Mouse (Mus musculus) heart, embryonic 12.5 days (tissue): ENCODE data around the gene Aox2. TPM values are rescaled to one million over a fixed set of nuclear protein-coding genes. Genes with fewer than 3 reads are reported as not detected.

ENCODE experiments used
- ATAC-seq: fragments of 200-750 bp; cut with Nextera tagmentation; 2 replicates; pipeline ENCODE4 v1.8.0; 2017; ENCODE audit warnings: moderate TSS enrichment, moderate library complexity; ENCODE audit not compliant: insufficient number of reproducible peaks, low FRiP score
- H3K27ac ChIP-seq: fragments of 300-500 bp; sonication (generic); 2 replicates; pipeline ENCODE4 v1.5.1; 2016; ENCODE audit warnings: mild to moderate bottlenecking, moderate library complexity; ENCODE audit not compliant: poor library complexity, severe bottlenecking
- H3K27me3 ChIP-seq: fragments of 300-500 bp; sonication (generic); replicated peaks from 2 replicates; pipeline ENCODE4 v1.6.1; 2016; ENCODE audit warnings: mild to moderate bottlenecking, moderate library complexity
- H3K36me3 ChIP-seq: fragments of 300-500 bp; sonication (generic); 2 replicates; pipeline ENCODE4 v1.6.1; 2016; ENCODE audit warnings: mild to moderate bottlenecking, moderate library complexity
- H3K4me1 ChIP-seq: fragments of 300-500 bp; sonication (generic); replicated peaks from 2 replicates; pipeline ENCODE4 v1.6.1; 2016; ENCODE audit warnings: mild to moderate bottlenecking
- H3K4me2 ChIP-seq: fragments of 300-500 bp; sonication (generic); 2 replicates; pipeline ENCODE4 v1.6.1; 2016; ENCODE audit warnings: mild to moderate bottlenecking, moderate library complexity
- H3K4me3 ChIP-seq: fragments of 300-500 bp; sonication (generic); 2 replicates; pipeline ENCODE4 v1.5.1; 2016; ENCODE audit warnings: mild to moderate bottlenecking
- H3K9ac ChIP-seq: fragments of 300-500 bp; sonication (generic); 2 replicates; pipeline ENCODE4 v1.6.1; 2016; ENCODE audit warnings: mild to moderate bottlenecking, moderate library complexity
- H3K9me3 ChIP-seq: fragments of 300-500 bp; sonication (generic); replicated peaks from 2 replicates; pipeline ENCODE4 v1.6.1; 2016; ENCODE audit warnings: mild to moderate bottlenecking, moderate library complexity
- WGBS: fragments of 180-500 bp; shearing (Covaris S2); methylation state at CpG from one replicate; pipeline ENCODE4 v1.1.7; 2016; 5-methylcytosine and 5-hydroxymethylcytosine counted together
- polyA plus RNA-seq: library from polyadenylated mRNA; unstranded; fragments of >200 nt; fragmentation: Nextera tagmentation; extraction: Ambion mirVana; gene quantifications from 2 replicates; pipeline ENCODE4 v1.2.1, GENCODE M21; 2016

Aox2 gene
- polyA plus RNA-seq, 1 experiment from 2014 or later, result not detected

GRCm38 (mm10) chr1:58289863-58290469 is 11.8 kb downstream of the Aox2 start:
- Histone ChIP-seq H3K4me3 (no peak overlapping the region; the same call in 1 of the 2 replicates), H3K9me3 (no peaks in the 10 kb centered on the region), H3K9ac (no peak overlapping the region), H3K36me3 (no peaks in the 10 kb centered on the region), H3K4me1 (peaks cover 8% of the 10 kb centered on the region; the same call in 1 of the 2 replicates), H3K27me3 (peaks cover 13% of the 10 kb centered on the region; the same call in 1 of the 2 replicates), H3K27ac (no peak overlapping the region), H3K4me2 (peak overlapping the region; percentile 39)
- WGBS, result 33% methylated on average over 16 of the region's 16 CpGs
- no peak for ATAC-seq

- Histone ChIP-seq H3K4me1 (peaks cover 8% of the 10 kb centered on the region; the same call in 1 of the 2 replicates), H3K27me3 (peaks cover 9% of the 10 kb centered on the region; the same call in 1 of the 2 replicates), H3K27ac (no peak overlapping the region), H3K4me2 (no peak overlapping the region), H3K9ac (no peak overlapping the region), H3K4me3 (no peak overlapping the region), H3K9me3 (no peaks in the 10 kb centered on the region), H3K36me3 (no peaks in the 10 kb centered on the region)
- 48% methylated on average over 13 of the region's 13 CpGs for WGBS
- no peak for ATAC-seq
These were observed 13.5 kb downstream of the Aox2 start for GRCm38 (mm10) chr1:58291394-58292300.

- no peak overlapping the region for H3K27ac ChIP-seq
- H3K4me1 ChIP-seq, result peaks cover 8% of the 10 kb centered on the region; the same call in 1 of the 2 replicates
- no peak overlapping the region for H3K4me3 ChIP-seq
- H3K9ac ChIP-seq, result no peak overlapping the region
- no peaks in the 10 kb centered on the region for H3K36me3 ChIP-seq
- no peak for ATAC-seq
- H3K4me2 ChIP-seq, result no peak overlapping the region
- H3K27me3 ChIP-seq, result no peaks in the 10 kb centered on the region
- no peaks in the 10 kb centered on the region for H3K9me3 ChIP-seq
- WGBS, result 72% methylated on average over 5 of the region's 5 CpGs
These were observed 16.6 kb downstream of the Aox2 start for GRCm38 (mm10) chr1:58294730-58295129.

GRCm38 (mm10) chr1:58296278-58296677 is 18.2 kb downstream of the Aox2 start:
- H3K27ac ChIP-seq, result no peak overlapping the region
- H3K4me3 ChIP-seq, result no peak overlapping the region
- H3K27me3 ChIP-seq, result no peaks in the 10 kb centered on the region
- no peaks in the 10 kb centered on the region for H3K36me3 ChIP-seq
- H3K4me1 ChIP-seq, result 0 out of 2 replicates have a peak, but pooled peaks cover 8% of the 10 kb centered on the region
- 5% methylated on average over 7 of the region's 7 CpGs for WGBS
- no peak for ATAC-seq
- no peaks in the 10 kb centered on the region for H3K9me3 ChIP-seq
- no peak overlapping the region for H3K9ac ChIP-seq
- no peak overlapping the region for H3K4me2 ChIP-seq

GRCm38 (mm10) chr1:58296821-58297220 is 18.7 kb downstream of the Aox2 start:
- ATAC-seq, result no peak
- Histone ChIP-seq H3K36me3 (no peaks in the 10 kb centered on the region), H3K27me3 (no peaks in the 10 kb centered on the region), H3K9ac (no peak overlapping the region), H3K4me1 (0 out of 2 replicates have a peak, but pooled peaks cover 6% of the 10 kb centered on the region), H3K4me3 (no peak overlapping the region), H3K4me2 (no peak overlapping the region), H3K27ac (no peak overlapping the region), H3K9me3 (no peaks in the 10 kb centered on the region)
- WGBS, result 58% methylated on average over 4 of the region's 4 CpGs

GRCm38 (mm10) chr1:58298347-58298746 is 20.2 kb downstream of the Aox2 start:
- WGBS, result 68% methylated on average over 6 of the region's 6 CpGs
- H3K9me3 ChIP-seq, result no peaks in the 10 kb centered on the region

GRCm38 (mm10) chr1:58301073-58301472 is 22.9 kb downstream of the Aox2 start:
- Histone ChIP-seq H3K9ac (no peak overlapping the region), H3K4me2 (no peak overlapping the region), H3K36me3 (no peaks in the 10 kb centered on the region), H3K4me1 (peaks cover 8% of the 10 kb centered on the region; the same call in 1 of the 2 replicates), H3K27ac (no peak overlapping the region), H3K4me3 (no peak overlapping the region), H3K9me3 (no peaks in the 10 kb centered on the region), H3K27me3 (no peaks in the 10 kb centered on the region)
- ATAC-seq, result no peak
- WGBS, result 89% methylated on average over 7 of the region's 7 CpGs

More at GRCm38 (mm10) chr1:58298347-58298746, 20.2 kb downstream of the Aox2 start:
- no peak overlapping the region for H3K4me2 ChIP-seq
- 0 out of 2 replicates have a peak, but pooled peaks cover 2% of the 10 kb centered on the region for H3K4me1 ChIP-seq
- no peak overlapping the region for H3K4me3 ChIP-seq
- H3K36me3 ChIP-seq, result no peaks in the 10 kb centered on the region
- H3K9ac ChIP-seq, result no peak overlapping the region
- H3K27me3 ChIP-seq, result no peaks in the 10 kb centered on the region
- ATAC-seq, result no peak
- H3K27ac ChIP-seq, result no peak overlapping the region

- WGBS, result 62% methylated on average over 6 of the region's 6 CpGs
- H3K4me1 ChIP-seq, result peaks cover 8% of the 10 kb centered on the region
These were observed 23.9 kb downstream of the Aox2 start for GRCm38 (mm10) chr1:58302015-58302414.

GRCm38 (mm10) chr1:58303009-58303408 is 24.9 kb downstream of the Aox2 start:
- Histone ChIP-seq H3K4me2 (no peak overlapping the region), H3K9ac (no peak overlapping the region), H3K27ac (no peak overlapping the region), H3K27me3 (no peaks in the 10 kb centered on the region; the same call in 1 of the 2 replicates), H3K4me3 (no peak overlapping the region), H3K4me1 (peaks cover 8% of the 10 kb centered on the region), H3K36me3 (no peaks in the 10 kb centered on the region), H3K9me3 (no peaks in the 10 kb centered on the region)
- 49% methylated on average over 6 of the region's 6 CpGs for WGBS
- ATAC-seq, result no peak

More at GRCm38 (mm10) chr1:58302015-58302414, 23.9 kb downstream of the Aox2 start:
- no peak overlapping the region for H3K4me2 ChIP-seq
- H3K9me3 ChIP-seq, result no peaks in the 10 kb centered on the region
- no peak overlapping the region for H3K9ac ChIP-seq
- no peak for ATAC-seq
- H3K27me3 ChIP-seq, result no peaks in the 10 kb centered on the region
- no peaks in the 10 kb centered on the region for H3K36me3 ChIP-seq
- H3K27ac ChIP-seq, result no peak overlapping the region
- no peak overlapping the region for H3K4me3 ChIP-seq

- ATAC-seq, result no peak
- H3K27ac ChIP-seq, result no peak overlapping the region
- 82% methylated on average over 4 of the region's 4 CpGs for WGBS
These were observed 25.6 kb downstream of the Aox2 start for GRCm38 (mm10) chr1:58303726-58304125.

GRCm38 (mm10) chr1:58304296-58304695 is 26.2 kb downstream of the Aox2 start:
- H3K36me3 ChIP-seq, result no peaks in the 10 kb centered on the region
- H3K4me3 ChIP-seq, result no peak overlapping the region
- H3K27ac ChIP-seq, result no peak overlapping the region
- H3K9ac ChIP-seq, result no peak overlapping the region
- H3K9me3 ChIP-seq, result no peaks in the 10 kb centered on the region
- H3K27me3 ChIP-seq, result no peaks in the 10 kb centered on the region; the same call in 1 of the 2 replicates
- peaks cover 8% of the 10 kb centered on the region for H3K4me1 ChIP-seq
- no peak for ATAC-seq
- H3K4me2 ChIP-seq, result no peak overlapping the region
- 62% methylated on average over 12 of the region's 12 CpGs for WGBS

More at GRCm38 (mm10) chr1:58303726-58304125, 25.6 kb downstream of the Aox2 start:
- no peak overlapping the region for H3K4me3 ChIP-seq
- no peak overlapping the region for H3K4me2 ChIP-seq
- H3K4me1 ChIP-seq, result peaks cover 8% of the 10 kb centered on the region
- H3K9me3 ChIP-seq, result no peaks in the 10 kb centered on the region
- H3K9ac ChIP-seq, result no peak overlapping the region
- no peaks in the 10 kb centered on the region for H3K36me3 ChIP-seq
- no peaks in the 10 kb centered on the region; the same call in 1 of the 2 replicates for H3K27me3 ChIP-seq
